Mouse (Mus musculus) heart, adult 2 months (tissue): ENCODE results near the gene Arf1. TPM values are rescaled to one million over a fixed set of nuclear protein-coding genes. Genes with fewer than 3 reads are reported as not detected.

ENCODE experiments used
- DNase-seq, 2 experiments: peaks; one replicate each; pipeline ENCODE4 v3.0.0; 2021
- H3K27ac ChIP-seq: fragments of 200-600 bp; 2 replicates; pipeline ENCODE4 v1.8.1; 2022
- H3K27me3 ChIP-seq: fragments of 200-500 bp; 2 replicates; pipeline ENCODE4 v1.6.1; 2012; ENCODE audit warnings: mild to moderate bottlenecking, low read length, inconsistent platforms, mixed read lengths; ENCODE audit not compliant: control insufficient read depth, insufficient read depth
- H3K36me3 ChIP-seq: fragments of 200-500 bp; 2 replicates; pipeline ENCODE4 v1.6.1; 2012; ENCODE audit warnings: low read length, inconsistent platforms; ENCODE audit not compliant: control insufficient read depth, insufficient read depth
- H3K4me1 ChIP-seq: fragments of 200-500 bp; 2 replicates; pipeline ENCODE4 v1.6.1; 2011; ENCODE audit warnings: low read length; ENCODE audit not compliant: control insufficient read depth, insufficient read depth
- H3K4me3 ChIP-seq: fragments of 200-600 bp; 2 replicates; pipeline ENCODE4 v1.8.1; 2022
- H3K79me2 ChIP-seq: fragments of 200-500 bp; replicated peaks from 2 replicates; pipeline ENCODE4 v1.6.1; 2012; ENCODE audit warnings: mild to moderate bottlenecking, inconsistent platforms, low read length, moderate library complexity, mixed read lengths; ENCODE audit not compliant: control insufficient read depth, insufficient read depth
- H3K9ac ChIP-seq: fragments of 200-500 bp; 2 replicates; pipeline ENCODE4 v1.6.1; 2012; ENCODE audit warnings: low read depth, mild to moderate bottlenecking, control low read depth, inconsistent platforms, low read length, mixed read lengths
- CTCF ChIP-seq: fragments of 200-600 bp; IDR thresholded peaks from 2 replicates; pipeline ENCODE4 v1.8.1; 2022; ENCODE audit warnings: antibody characterized with exemption, mild to moderate bottlenecking, moderate library complexity
- EP300 ChIP-seq: fragments of 200-500 bp; IDR thresholded peaks from 2 replicates; pipeline ENCODE4 v1.6.1; 2011; ENCODE audit warnings: low read depth, low read length, control low read depth; ENCODE audit not compliant: insufficient read depth
- POLR2A ChIP-seq: fragments of 200-500 bp; IDR thresholded peaks from 2 replicates; pipeline ENCODE4 v1.6.1; 2011; ENCODE audit warnings: mild to moderate bottlenecking, low read depth, low read length, control low read depth; ENCODE audit not compliant: insufficient read depth
- WGBS: fragments of 180-500 bp; shearing (Covaris S2); methylation state at CpG from one replicate; pipeline ENCODE4 v1.1.7; 2018; 5-methylcytosine and 5-hydroxymethylcytosine counted together
- intact Hi-C: fragments of 180-260 bp; cut with DNase I; formaldehyde crosslinking; loops from one replicate; pipeline ENCODE4 v1.15.1; 2025
- long read RNA-seq: library from polyadenylated mRNA; stranded (forward); transcript quantifications from one replicate; pipeline ENCODE4 v2.0.0, GENCODE M21; 2021
- polyA plus RNA-seq: library from polyadenylated mRNA; depleted of rRNA; stranded (reverse); fragments of >200 nt; gene quantifications from 2 replicates; pipeline ENCODE4 v1.2.3, GENCODE M21; 2012; rRNA removed
- total RNA-seq, 2 experiments: library from RNA; stranded (reverse); gene quantifications; 2 replicates each; pipeline ENCODE4 v1.2.3; 2021

Gene Arf1
- total RNA-seq (100 to 1,000 TPM; 245 to 274 TPM), polyA plus RNA-seq (345 and 383 TPM in 2 replicates)
- long read RNA-seq, transcript Arf1-201 (5 exons, 1,800 nt): major isoform, 178 of 209 reads
- long read RNA-seq, transcript Arf1-202 (5 exons, 1,991 nt): minor isoform, 13 of 209 reads
- long read RNA-seq, partial matches to known transcripts: 6 of 209 reads
- long read RNA-seq, other reads (novel, unspliced or antisense): 12 of 209 reads

GRCm38 (mm10) chr11:59228122-59228953 lies at the start of gene Arf1:
Gene Arf1 (minus strand): TSS chr11:59228270.
- intact Hi-C loops: loop anchor here (5.0 kb wide), 1 partner anchor 36 kb away; the partner anchor contains the start of gene Guk1
- Histone ChIP-seq H3K4me3 (peak within 1 kb of the TSS; percentile 90), H3K27me3 (no peaks in the 10 kb centered on the region), H3K79me2 (peaks cover 7% of the 10 kb centered on the region), H3K4me1 (peaks cover 20% of the 10 kb centered on the region), H3K27ac (peak within 1 kb of the TSS; percentile 100), H3K9ac (peak within 1 kb of the TSS; percentile 93), H3K36me3 (peaks cover 30% of the 10 kb centered on the region)
- DNase-seq: peak; percentile 98 to 99
- TF ChIP-seq CTCF: no peak
- peak; percentile 71; the same call in 1 of the 2 replicates for TF ChIP-seq EP300
- TF ChIP-seq POLR2A: peak; percentile 76
- 5% methylated on average over 59 of the region's 59 CpGs for WGBS

- 18% methylated on average over 2 of the region's 2 CpGs for WGBS
- intact Hi-C loops: no loop called here
- DNase-seq: no peak
Observed at GRCm38 (mm10) chr11:59276877-59277276, 48.8 kb upstream of the Arf1 start.

GRCm38 (mm10) chr11:59274184-59274583 lies 46.1 kb upstream of the Arf1 start:
- no peaks in the 10 kb centered on the region for H3K27me3 ChIP-seq
- intact Hi-C loops: no loop called here
- H3K27ac ChIP-seq: no peak overlapping the region
- H3K79me2 ChIP-seq: no peaks in the 10 kb centered on the region
- no peak for DNase-seq
- no peak overlapping the region for H3K4me3 ChIP-seq
- TF ChIP-seq POLR2A (no peak), EP300 (no peak), CTCF (no peak)
- no peak overlapping the region for H3K9ac ChIP-seq
- no peaks in the 10 kb centered on the region for H3K36me3 ChIP-seq
- no peaks in the 10 kb centered on the region for H3K4me1 ChIP-seq
- 65% methylated on average over 3 of the region's 3 CpGs for WGBS

More at GRCm38 (mm10) chr11:59276877-59277276, 48.8 kb upstream of the Arf1 start:
- Histone ChIP-seq H3K27me3 (no peaks in the 10 kb centered on the region), H3K79me2 (no peaks in the 10 kb centered on the region), H3K4me1 (no peaks in the 10 kb centered on the region), H3K4me3 (no peak overlapping the region), H3K36me3 (no peaks in the 10 kb centered on the region), H3K9ac (no peak overlapping the region), H3K27ac (no peak overlapping the region)
- TF ChIP-seq EP300 (no peak), CTCF (no peak), POLR2A (no peak)

GRCm38 (mm10) chr11:59266727-59267126 lies 38.7 kb upstream of the Arf1 start:
- no peak overlapping the region for H3K27ac ChIP-seq
- 25% methylated on average over 6 of the region's 6 CpGs for WGBS
- TF ChIP-seq EP300 (no peak), POLR2A (no peak), CTCF (no peak)
- no peaks in the 10 kb centered on the region for H3K79me2 ChIP-seq
- H3K36me3 ChIP-seq: no peaks in the 10 kb centered on the region
- intact Hi-C loops: no loop called here
- no peak overlapping the region for H3K9ac ChIP-seq
- H3K4me3 ChIP-seq: no peak overlapping the region
- peaks cover 14% of the 10 kb centered on the region for H3K27me3 ChIP-seq
- H3K4me1 ChIP-seq: peaks cover 3% of the 10 kb centered on the region
- DNase-seq: no peak

GRCm38 (mm10) chr11:59265154-59265813 lies 37.2 kb upstream of the Arf1 start:
- H3K27ac ChIP-seq: no peak overlapping the region

More at GRCm38 (mm10) chr11:59265154-59265813, 37.2 kb upstream of the Arf1 start:
- Histone ChIP-seq H3K27me3 (peaks cover 14% of the 10 kb centered on the region), H3K79me2 (no peaks in the 10 kb centered on the region), H3K4me3 (no peak overlapping the region), H3K9ac (no peak overlapping the region), H3K4me1 (peaks cover 3% of the 10 kb centered on the region), H3K36me3 (no peaks in the 10 kb centered on the region)
- no peak for DNase-seq
- 68% methylated on average over 8 of the region's 8 CpGs for WGBS
- intact Hi-C loops: no loop called here
- TF ChIP-seq POLR2A (no peak), CTCF (no peak), EP300 (no peak)
